Mouse (Mus musculus): ENCODE results near the gene Gabrb1.
"Not testable (repeated sequence)": the region's sequence is repeated elsewhere in the genome, so short reads cannot be mapped to it uniquely, and the experiment has no call there.

Gabrb1 gene

DNA sequence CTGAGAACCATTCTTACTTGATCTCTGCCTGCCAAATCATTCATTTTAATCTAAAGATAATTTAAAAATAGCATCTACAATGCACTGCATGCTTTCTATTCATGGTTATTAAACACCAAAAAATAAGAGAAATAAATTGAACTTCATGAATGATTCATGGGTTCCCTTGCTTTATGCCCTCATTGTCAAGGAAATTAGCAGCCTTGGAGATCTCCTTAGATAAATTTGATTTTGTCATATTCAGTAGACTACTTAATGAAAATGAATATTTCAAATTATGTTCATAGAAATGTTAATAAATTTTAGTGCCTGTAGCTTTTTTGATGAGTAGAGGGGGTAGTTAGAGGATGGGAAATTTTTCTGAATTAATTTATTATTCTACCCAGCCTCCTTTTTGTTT lies 379.0 kb downstream of the Gabrb1 start:
- no peak for DNase-seq (ENCODE audit: low spot score in 2 of 2)

DNA sequence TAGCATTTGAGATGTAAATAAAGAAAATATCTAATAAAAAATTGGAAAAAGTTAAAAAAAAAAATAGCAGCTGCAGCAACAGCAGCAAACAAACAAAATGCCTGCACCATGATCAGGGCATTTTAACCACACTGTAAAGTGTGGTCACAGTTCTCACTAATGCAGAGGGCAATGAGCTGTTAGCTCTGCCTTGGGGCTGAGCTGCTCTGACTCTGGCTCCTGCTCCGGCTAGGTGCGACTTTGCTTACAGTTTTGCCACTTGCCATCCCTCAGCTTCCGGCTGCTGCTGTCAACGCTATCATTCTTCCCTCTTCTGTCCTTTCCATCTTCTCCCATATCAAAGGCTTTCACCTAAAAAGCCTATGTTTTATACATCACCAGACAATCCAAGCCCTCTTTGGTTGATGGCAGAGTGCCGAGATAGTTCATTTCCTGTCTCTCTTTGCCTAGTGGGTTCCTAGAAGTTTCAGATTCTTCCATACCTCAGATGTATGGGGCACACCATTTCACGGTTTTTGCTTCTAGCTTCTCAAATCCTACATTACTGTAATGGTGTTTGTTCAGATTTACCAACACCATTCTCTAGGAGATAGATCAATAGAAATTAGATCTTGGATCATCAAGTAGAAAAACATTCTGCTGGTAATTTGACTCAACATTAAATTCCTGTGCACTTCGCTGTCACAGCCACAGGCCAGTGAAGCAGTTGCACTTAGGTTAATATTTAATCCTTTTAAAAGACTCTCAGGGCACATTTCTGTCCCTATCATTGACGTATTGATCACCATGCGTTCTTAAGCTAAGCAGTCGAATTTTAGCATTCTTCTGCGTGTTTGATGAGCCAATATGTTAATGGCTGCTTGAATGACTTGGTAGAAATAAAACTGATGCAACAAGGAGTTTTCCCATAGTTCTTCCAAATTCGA lies 385.6 kb downstream of the Gabrb1 start:
- no peak for DNase-seq (ENCODE audit: low spot score in 2 of 2)

DNA sequence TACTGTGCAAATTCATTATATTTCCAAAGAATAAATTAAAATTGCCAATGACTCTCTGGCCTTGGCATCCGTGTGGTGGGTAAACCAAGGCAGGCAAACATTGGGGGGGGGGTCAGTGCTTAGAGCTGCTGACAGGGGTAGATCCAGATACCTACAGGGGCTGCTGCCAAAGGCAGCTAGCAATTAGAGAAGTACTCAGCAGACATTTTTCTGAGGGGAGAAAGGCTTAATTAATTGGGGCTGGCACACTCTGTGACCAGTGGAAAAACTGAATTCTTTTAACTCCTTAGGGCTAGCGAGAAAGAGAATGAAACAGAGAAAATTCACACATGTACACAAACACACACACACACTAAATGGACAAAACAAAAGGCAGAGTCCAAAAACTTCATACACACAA lies 388.3 kb downstream of the Gabrb1 start:
- no peak for DNase-seq (ENCODE audit: low spot score in 2 of 2)

DNA sequence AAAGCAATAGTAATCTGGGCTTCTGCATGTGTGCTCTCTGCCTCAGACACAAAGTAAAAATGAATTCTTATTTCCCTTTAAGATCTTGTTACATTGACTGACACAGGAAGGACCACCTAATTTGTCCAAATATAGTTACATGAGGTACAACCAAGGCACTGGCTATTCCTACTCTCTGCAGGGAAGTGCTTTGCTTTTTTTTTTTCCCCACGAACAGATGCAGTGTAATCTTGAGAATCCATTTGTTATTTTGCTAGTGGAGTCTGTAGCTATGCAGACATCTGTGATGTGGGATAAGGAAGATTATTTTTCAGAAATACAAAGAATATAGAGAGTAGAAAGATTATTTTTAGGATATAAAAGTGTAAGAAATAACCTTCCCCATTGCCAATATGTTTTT lies 406.2 kb downstream of the Gabrb1 start:
- DNase-seq (ENCODE audit: low spot score in 2 of 2) = no peak

DNA sequence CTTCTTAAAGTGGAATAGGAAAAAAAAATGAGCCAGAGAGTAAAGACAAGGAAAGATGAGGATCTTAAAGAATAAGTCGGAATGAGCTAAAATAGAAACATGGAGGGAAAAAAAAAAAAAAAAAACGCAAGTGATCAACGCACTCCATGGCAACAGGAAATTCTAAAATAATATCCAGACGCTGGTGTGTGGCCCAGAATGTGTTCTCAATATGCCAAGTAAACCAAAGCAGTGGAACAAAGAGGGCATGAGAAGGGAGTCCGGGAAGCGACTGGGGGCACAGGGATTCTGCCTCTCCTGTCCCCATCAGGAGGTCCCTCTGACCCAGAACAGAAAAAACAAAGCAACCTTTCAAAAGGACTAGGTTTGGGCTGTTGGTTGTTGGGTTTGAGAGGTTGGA lies 410.9 kb downstream of the Gabrb1 start:
- DNase-seq (ENCODE audit: low spot score in 2 of 2) = no peak

DNA sequence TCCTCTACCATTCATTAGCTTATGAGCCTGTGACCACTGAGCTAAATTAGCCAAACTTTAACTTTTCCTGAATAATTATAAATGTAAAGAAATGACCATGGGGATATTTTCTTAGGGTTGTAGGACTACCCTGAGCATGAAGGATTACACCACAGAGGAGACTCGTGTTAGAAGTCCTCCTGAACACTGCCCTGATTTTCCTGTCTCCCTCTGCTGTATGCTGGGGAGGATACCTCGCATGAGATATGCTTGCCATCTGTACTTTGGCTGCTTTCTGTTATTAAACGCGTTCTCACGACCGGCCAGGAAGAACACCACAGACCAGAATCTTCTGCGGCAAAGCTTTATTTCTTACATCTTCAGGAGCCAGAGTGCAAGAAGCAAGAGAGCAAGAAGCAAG lies 411.5 kb downstream of the Gabrb1 start:
- DNase-seq (ENCODE audit: low spot score in 2 of 2) = not testable (repeated sequence)

DNA sequence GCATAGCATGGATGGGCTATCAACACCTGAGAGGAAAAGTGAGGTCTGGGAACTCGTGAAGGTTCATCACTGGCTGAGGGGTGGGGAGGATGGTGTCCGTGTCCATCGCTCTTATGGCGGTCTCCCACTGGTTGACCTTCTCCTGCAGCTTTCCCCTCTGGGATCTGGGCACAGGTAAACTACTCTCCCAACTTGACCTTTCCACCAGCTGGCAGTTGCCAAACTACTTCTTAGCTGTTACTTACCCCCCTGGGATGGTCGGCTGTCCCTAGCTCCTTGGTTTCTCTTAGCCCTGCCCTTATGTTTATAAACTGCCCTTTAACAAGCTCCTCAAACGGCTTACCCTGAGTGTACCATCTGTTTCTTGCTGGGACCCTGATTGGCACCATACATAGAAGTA lies 418.9 kb downstream of the Gabrb1 start:
- no peak for DNase-seq (ENCODE audit: low spot score in 2 of 2)

DNA sequence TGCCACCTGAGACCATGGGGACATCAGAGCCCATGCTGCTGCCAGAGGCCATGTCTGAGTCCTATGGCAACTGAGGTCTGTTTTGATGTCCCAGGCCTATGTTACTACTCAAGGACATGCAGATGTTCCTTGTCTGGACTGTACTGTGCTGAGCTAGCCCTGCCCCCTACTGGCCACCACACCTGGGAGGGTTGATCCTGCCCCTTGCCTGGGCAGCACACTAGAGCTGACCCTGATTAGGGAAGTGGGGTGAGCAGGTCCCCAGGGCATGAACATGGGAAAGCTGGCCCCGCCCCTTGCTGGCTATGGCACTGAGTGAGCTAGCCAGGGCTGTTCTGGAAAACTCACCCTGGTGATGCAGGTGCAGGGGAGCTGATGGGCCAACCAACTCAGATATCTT lies 428.6 kb downstream of the Gabrb1 start:
- no peak for DNase-seq (ENCODE audit: low spot score in 2 of 2)

DNA sequence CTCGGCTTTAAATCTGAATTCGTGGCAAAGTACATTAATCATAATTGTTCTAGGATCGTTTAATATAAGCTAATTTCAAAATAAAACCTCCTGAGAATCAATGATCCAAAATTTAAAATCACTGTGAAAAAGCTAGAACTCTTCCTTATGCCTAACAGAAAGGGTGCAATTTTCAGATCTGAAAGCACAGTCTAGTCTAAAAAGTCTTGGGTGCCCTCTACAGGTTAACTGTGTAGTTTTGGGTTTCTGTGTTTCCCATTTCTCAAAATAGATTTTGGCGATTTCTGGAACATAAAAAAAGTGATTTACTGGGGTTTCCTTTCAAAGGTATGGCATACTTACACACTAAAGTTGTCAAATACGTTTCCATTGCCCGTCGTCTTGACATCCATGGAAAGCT lies 436.7 kb downstream of the Gabrb1 start:
- no peak for DNase-seq (ENCODE audit: low spot score in 2 of 2)

DNA sequence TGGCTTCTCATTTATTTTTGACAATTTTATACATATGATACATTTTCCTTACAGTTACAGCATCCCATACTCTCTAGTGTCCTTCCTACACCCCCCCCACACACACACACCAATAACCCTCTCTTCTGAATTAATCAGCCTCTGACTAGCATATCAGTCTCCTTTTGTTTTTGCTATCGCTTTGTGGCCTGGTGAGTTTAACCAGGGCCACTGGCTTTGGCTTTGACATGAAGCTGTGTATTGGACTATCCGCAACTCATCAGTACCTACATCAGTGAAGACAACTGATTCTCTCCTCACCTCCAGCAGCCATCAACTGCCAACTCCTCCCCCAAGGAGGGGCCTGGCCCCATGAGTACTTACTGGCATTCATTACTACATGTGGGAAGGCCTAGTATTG lies 437.1 kb downstream of the Gabrb1 start:
- no peak for DNase-seq (ENCODE audit: low spot score in 2 of 2)

DNA sequence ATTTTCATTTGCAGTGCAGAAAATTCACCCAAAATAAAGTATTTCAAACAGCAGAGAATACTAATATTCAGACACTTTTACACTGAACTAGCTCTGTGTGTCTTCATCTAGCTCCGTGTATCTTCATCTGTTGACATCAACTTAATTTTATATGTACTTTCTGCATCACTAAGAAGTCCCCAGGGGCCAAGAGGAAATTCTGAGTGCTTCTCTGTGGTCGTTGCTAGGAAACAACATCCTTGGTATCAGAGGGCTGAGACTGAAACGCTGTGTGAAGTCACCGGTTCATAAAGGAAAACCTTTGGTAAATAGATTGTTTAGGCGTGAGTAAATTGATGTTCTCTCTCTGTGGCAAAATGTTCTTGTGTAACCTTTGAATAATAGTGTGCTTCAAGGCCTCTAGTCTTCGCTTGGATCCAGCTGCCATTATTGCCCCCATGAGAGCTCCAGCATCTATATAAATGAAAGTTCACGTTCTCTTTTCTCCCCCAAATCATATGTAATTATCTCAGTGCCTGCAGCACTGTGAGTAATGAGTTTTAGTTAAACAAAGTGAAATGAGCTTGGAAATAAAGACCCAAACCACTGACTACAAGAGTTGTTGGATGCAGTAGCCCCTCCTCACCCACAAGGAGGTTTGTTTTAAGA lies 446.5 kb downstream of the Gabrb1 start:
- no peak for DNase-seq (ENCODE audit: low spot score in 2 of 2)

DNA sequence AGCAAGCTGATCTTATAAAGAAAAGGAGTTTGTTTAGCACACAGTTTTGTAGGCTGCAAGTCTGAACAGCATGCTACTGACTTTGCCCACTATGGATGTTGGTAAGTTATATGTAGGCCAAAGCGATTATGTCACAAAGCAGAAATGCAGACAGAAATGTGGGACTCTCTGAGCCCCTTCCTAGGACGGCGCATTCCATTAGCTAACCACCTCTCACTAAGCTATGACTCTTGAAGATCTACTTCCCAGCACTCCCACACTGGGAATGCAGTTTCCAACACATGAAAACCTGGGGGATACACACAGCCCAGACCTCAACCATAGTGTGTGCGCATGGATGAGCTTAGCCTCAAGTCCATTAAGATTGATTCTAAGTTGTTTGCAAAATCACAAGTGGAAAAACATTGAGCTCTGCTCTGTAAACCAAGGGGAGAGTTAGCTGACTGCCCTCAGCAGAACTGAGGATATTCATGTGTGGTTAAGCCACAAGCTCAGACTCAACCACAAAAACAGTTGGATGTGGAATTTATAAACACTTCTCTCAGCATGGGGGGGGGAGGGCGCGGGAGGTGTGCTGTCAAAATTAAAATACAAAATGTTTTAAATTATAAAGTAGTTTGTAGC lies 464.6 kb downstream of the Gabrb1 start:
- DNase-seq (ENCODE audit: low spot score in 2 of 2) = no peak

DNA sequence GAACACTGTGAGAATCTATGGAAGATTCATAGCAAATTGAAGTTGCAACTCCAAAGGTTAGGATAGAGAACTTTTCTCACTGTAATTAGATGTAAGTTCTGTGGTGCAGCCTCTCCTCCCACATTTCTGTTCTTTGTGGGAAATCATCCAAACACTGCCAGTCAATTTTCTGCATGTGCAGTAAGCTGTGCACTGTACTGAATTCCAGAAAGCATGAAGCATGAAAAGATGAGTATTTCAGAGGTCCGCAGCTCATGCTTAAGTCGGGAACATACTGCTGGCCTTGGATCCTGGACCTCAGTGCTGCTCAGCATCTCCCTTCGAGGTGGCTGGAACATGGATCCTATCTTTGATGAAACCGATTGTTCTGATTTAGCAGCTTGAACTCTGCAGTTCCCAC lies 468.8 kb downstream of the Gabrb1 start:
- no peak for DNase-seq (ENCODE audit: low spot score in 2 of 2)

DNA sequence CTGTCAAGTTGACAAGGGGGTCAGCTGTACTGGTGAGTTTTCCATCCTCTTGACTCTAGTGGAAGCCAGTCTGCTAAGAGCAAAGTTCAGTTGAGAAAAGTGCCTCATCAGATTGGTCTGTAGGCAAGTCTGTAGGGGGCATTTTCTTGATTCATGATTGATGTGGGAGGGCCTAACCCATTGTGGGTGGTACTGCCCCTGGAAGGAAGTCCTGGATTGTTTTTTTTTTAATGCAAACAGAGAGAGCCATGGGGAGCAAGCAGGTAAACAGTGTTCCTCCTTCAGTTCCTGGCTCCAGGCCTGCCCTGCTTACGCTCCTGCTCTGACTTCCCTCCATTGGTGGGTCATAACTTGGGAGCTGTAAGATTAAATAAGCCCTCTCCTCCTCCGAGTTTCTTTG lies 476.0 kb downstream of the Gabrb1 start:
- no peak for DNase-seq (ENCODE audit: low spot score in 2 of 2)

DNA sequence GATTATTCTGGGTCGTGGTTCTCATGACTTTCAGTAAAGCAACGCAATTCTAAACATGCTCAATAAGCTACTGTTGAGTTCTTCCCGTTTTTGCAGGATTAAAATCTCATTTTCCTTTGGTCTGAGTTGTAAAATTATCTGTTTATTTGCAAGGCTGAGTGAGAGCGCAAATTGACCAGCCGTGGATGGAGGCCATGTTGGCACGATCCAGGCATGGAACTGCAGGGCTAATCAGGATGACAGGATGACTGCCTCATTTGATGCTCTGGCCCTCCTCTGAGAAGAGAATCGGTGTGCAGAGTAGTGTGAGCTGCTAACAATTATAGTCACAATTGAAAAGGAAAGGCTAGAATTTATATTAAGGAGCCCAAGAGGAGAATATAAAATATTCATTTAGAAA lies 480.3 kb downstream of the Gabrb1 start:
- DNase-seq (ENCODE audit: low spot score in 2 of 2) = no peak

DNA sequence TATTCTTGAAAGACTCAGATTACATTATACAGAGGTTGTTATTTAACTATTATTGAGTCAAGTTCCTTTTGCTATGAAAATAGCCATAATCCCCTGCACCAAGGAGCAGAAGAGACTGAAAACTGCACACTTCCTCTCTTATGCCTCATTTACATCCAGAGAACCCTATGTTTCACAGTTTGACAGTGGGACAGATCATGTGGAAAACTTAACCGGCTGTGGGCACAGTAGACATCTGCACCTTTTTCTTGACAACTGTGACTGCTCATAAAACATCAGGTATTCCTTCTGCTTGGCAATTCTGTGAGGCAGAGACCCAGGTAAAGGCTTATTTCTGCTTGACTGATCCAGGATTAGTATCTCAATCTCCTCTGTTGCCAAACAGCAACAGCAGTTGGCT lies 481.7 kb downstream of the Gabrb1 start:
- DNase-seq (ENCODE audit: low spot score in 2 of 2) = no peak

DNA sequence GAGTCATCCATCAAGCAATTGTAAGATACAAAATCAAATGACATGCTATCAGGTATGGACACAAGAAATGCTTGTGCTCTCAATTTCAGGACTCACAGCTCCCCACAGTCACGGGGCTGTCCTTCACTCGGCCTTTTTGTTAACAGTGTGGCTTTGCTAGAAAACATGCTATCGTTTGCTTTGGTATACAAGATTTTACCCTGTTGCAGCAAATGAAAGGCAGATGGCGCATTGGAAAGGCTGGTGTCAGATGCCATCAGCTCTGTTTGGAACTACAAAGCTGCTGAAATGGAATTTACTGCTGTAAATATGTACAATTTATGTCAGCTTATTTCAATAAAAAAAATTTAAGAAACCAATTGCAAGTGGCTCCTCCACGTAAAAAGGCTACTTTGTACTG lies 490.8 kb downstream of the Gabrb1 start:
- no peak for DNase-seq (ENCODE audit: low spot score in 2 of 2)

DNA sequence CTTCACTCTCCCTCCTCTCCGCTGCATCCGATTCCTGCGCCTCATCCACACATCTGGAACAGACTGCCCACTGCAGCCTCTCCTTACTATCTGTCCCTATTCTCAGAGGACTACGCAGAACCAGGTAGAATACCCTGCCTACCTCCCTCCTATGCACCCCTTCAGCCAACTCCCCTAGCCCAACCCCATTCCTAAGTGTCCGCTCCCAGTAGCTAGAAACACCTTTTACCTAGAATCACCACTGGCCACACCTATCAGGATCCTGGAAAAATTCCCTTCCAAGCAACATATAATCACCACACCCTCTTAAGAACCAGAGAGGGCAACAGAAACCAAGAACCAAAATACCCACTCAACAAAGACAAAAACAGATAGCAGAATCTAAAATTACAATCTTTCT lies 493.0 kb downstream of the Gabrb1 start:
- DNase-seq (ENCODE audit: low spot score in 2 of 2) = no peak

DNA sequence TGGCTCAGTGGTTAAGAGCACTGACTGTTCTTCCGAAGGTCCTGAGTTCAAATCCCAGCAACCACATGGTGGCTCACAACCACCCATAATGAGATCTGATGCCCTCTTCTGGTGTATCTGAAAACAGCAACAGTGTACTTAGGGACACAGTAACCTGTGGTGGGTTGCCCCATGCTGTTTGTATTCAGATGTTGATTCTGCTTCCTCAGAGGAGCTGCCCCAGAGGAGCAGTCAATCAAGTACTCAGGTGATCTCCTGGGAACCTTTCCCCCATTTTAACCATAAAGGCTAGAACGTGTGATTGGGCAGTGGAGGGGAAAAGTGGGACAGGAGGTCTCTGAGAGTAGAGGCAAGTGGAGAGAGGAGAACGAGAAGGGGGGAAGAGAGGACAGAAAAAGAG lies 497.8 kb downstream of the Gabrb1 start:
- DNase-seq (ENCODE audit: low spot score in 2 of 2) = not testable (repeated sequence)

DNA sequence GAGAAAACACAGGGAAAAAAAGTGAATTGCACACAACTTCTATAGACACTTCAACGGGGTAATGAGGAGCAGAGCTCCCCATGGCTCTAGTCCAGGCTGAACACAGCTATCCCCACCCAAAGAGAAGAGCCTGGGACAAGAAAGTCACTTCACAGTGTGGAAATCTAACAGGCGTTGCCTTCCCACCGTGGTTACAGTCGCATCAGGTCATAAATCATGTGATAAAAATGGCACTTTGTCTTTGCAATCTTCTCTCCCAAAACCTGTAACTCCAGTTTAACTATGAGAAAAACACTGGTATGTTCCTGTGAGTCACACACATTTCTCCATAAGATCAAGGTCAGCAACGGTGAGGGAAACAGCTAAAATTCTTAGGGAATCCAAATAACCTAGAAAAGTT lies 498.7 kb downstream of the Gabrb1 start:
- no peak for DNase-seq (ENCODE audit: low spot score in 2 of 2)

DNA sequence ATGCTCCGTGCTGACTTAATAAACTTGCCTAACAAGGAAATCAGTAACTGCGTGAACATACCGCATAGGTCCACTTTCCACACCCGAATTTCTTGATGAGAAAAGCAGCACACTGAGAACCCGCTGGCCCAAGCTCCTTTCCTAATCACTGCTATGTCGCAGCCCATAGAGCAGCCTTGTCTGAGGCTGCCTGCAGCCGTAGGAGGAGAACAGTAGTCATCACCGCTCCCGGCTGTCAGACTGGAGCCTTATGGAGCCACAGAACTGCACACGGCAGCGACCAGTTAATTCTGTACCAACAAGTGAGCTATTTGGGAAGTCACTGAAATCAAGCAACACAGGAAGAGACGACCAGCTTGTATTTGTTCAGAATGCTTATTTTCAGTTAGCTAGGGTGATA lies 500.8 kb downstream of the Gabrb1 start:
- no peak for DNase-seq (ENCODE audit: low spot score in 2 of 2)

DNA sequence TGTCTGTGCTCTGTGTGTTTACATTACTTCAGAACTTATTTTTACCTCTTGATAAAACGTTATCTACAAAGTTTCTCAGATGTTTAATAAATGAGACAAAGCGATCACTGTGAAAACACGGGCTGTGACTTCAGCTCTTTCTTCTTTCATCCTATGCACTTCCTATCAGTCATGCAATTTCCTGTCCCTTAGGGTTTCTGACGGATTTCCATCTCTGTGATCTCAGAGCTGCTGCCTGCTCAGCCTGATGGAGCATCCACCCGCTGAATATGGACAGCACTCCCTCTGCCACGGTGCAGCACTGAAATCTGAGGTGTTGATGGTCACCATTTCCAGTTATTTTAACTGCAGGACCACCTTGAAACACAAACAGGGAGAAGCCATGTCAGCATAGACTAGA lies 501.6 kb downstream of the Gabrb1 start:
- no peak for DNase-seq (ENCODE audit: low spot score in 2 of 2)
